Mouse (Mus musculus) left cerebral cortex, adult 9 months (tissue): ENCODE measurements around the gene Fat3.

Experiments used
- DNase-seq, 2 experiments: peaks; one replicate each; pipeline ENCODE4 v3.0.0; 2022; ENCODE audit warnings: low spot score in 2 of 2

Fat3 gene

GRCm38 (mm10) chr9:16147735-16148134 is 353.4 kb downstream of the Fat3 start:
- no peak for DNase-seq

GRCm38 (mm10) chr9:16144684-16145083 is 356.4 kb downstream of the Fat3 start:
- DNase-seq, result no peak

GRCm38 (mm10) chr9:16139300-16139699 is 361.8 kb downstream of the Fat3 start:
- no peak for DNase-seq

GRCm38 (mm10) chr9:16133098-16133497 is 368.0 kb downstream of the Fat3 start:
- no peak for DNase-seq

- DNase-seq, result no peak
Measured at GRCm38 (mm10) chr9:16132594-16132993, 368.5 kb downstream of the Fat3 start.

GRCm38 (mm10) chr9:16121756-16122155 is 379.3 kb downstream of the Fat3 start:
- no peak for DNase-seq

GRCm38 (mm10) chr9:16114821-16115485 is 386.1 kb downstream of the Fat3 start:
- peak; percentile 14 to 31 for DNase-seq

GRCm38 (mm10) chr9:16113936-16114642 is 387.0 kb downstream of the Fat3 start:
- peak; percentile 88 for DNase-seq

- no peak for DNase-seq
Measured at GRCm38 (mm10) chr9:16107900-16108299, 393.2 kb downstream of the Fat3 start.

- no peak for DNase-seq
Measured at GRCm38 (mm10) chr9:16107386-16107785, 393.7 kb downstream of the Fat3 start.

GRCm38 (mm10) chr9:16098553-16098952 is 402.5 kb downstream of the Fat3 start:
- DNase-seq, result no peak

- DNase-seq, result no peak
Measured at GRCm38 (mm10) chr9:16093047-16093668, 407.9 kb downstream of the Fat3 start.

- no peak for DNase-seq
Measured at GRCm38 (mm10) chr9:16092051-16092967, 408.8 kb downstream of the Fat3 start.

GRCm38 (mm10) chr9:16079292-16079691 is 421.8 kb downstream of the Fat3 start:
- no peak for DNase-seq

GRCm38 (mm10) chr9:16074664-16075063 is 426.4 kb downstream of the Fat3 start:
- no peak for DNase-seq

GRCm38 (mm10) chr9:16074116-16074515 is 427.0 kb downstream of the Fat3 start:
- no peak for DNase-seq

GRCm38 (mm10) chr9:16063447-16063846 is 437.6 kb downstream of the Fat3 start:
- DNase-seq, result no peak

- no peak for DNase-seq
Measured at GRCm38 (mm10) chr9:16062472-16062871, 438.6 kb downstream of the Fat3 start.

GRCm38 (mm10) chr9:16046686-16047085 is 454.4 kb downstream of the Fat3 start:
- no peak for DNase-seq

GRCm38 (mm10) chr9:16037375-16037774 is 463.7 kb downstream of the Fat3 start:
- no peak for DNase-seq

- peak; percentile 23 to 64 for DNase-seq
Measured at GRCm38 (mm10) chr9:16036346-16036745, 464.7 kb downstream of the Fat3 start.
